Mouse (Mus musculus): Measurements from ENCODE around the gene Rab10. TPM values are rescaled to one million over a fixed set of nuclear protein-coding genes. Genes with fewer than 3 reads are reported as not detected.

Gene Rab10
- polyA plus RNA-seq, 1 experiment from 2014 or later, result 111 TPM

DNA sequence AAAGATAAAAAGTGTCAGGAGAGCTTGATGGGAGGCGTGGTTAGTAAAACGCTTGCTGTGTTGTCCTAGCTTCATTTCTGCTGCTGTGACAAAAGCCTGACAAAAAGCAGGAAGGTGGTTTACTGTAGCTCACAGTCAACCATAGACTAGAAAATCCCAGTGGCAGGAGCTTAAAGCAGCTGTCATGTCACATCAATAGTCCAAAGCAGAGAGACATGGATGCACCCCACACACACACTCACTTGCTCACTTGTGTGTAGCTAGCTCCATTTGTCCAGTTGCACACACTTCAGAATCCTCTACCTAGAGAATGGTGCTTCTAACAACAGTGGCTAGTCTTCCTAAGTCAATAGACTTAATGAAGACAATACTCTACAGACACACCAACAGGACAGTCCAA is 42.4 kb downstream of the Rab10 start:
- 97% methylated on average over 2 of the region's 2 CpGs for WGBS
- ATAC-seq (replicated peaks; ENCODE audit: low FRiP score) (no peak), DNase-seq (ENCODE audit: low spot score) (no peak)
- Histone ChIP-seq H3K9me3 (ENCODE audit: control insufficient read depth, low read length) (peaks cover 3% of the 10 kb centered on the region; the same call in 1 of the 2 replicates), H3K36me3 (ENCODE audit: control insufficient read depth, insufficient read depth, low read length) (no peaks in the 10 kb centered on the region), H3K4me3 (ENCODE audit: low read depth, low read length) (no peak overlapping the region), H3K4me1 (replicated peaks; ENCODE audit: control insufficient read depth, insufficient read depth, low read length) (no peaks in the 10 kb centered on the region), H3K27me3 (ENCODE audit: control insufficient read depth, insufficient read depth, low read length) (no peaks in the 10 kb centered on the region), H3K27ac (ENCODE audit: low read depth, low read length) (no peak overlapping the region), H3K9ac (ENCODE audit: low read length) (no peak overlapping the region), H3K4me2 (ENCODE audit: low read depth, low read length, severe bottlenecking) (no peak overlapping the region)

- WGBS, result 94% methylated on average over 2 of the region's 2 CpGs
- H3K4me1 ChIP-seq (replicated peaks; ENCODE audit: control insufficient read depth, insufficient read depth, low read length), result no peaks in the 10 kb centered on the region
Measured at GRCm38 (mm10) chr12:3265188-3265587, 44.6 kb downstream of the Rab10 start.

DNA sequence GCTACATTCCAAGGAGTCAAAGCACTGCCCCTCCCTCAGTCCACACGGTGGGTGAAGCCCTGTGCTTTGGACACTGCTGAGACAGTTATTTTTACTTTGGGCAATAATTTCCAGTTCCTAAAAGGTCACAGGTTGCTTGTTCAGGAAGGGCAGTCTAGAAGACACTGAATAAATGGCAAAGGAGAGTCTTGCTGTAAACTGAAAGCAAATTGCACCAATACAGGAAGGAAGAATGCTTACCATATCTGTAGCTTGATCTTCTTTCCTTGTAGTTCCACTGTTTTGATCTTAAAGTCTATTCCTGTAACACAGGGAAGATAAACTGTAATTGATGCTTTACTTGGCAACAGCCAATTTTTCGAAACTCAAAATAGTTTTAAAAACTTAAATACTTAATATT is 45.3 kb downstream of the Rab10 start:
- H3K4me3 ChIP-seq (ENCODE audit: low read depth, low read length), result no peak overlapping the region
- no peaks in the 10 kb centered on the region; the same call in 1 of the 2 replicates for H3K36me3 ChIP-seq (ENCODE audit: control insufficient read depth, insufficient read depth, low read length)
- H3K4me2 ChIP-seq (ENCODE audit: low read depth, low read length, severe bottlenecking), result no peak overlapping the region
- H3K27ac ChIP-seq (ENCODE audit: low read depth, low read length), result no peak overlapping the region
- no peaks in the 10 kb centered on the region for H3K9me3 ChIP-seq (ENCODE audit: control insufficient read depth, low read length)
- no peak for DNase-seq (ENCODE audit: low spot score)
- H3K27me3 ChIP-seq (ENCODE audit: control insufficient read depth, insufficient read depth, low read length), result no peaks in the 10 kb centered on the region
- H3K9ac ChIP-seq (ENCODE audit: low read length), result no peak overlapping the region
- no peak for ATAC-seq (replicated peaks; ENCODE audit: low FRiP score)
- H3K4me1 ChIP-seq (replicated peaks; ENCODE audit: control insufficient read depth, insufficient read depth, low read length), result no peaks in the 10 kb centered on the region
- WGBS, result 87% methylated on average over 2 of the region's 2 CpGs

More at GRCm38 (mm10) chr12:3265188-3265587, 44.6 kb downstream of the Rab10 start:
- no peak overlapping the region for H3K27ac ChIP-seq (ENCODE audit: low read depth, low read length)
- no peak for DNase-seq (ENCODE audit: low spot score)
- H3K4me3 ChIP-seq (ENCODE audit: low read depth, low read length), result no peak overlapping the region
- no peaks in the 10 kb centered on the region for H3K27me3 ChIP-seq (ENCODE audit: control insufficient read depth, insufficient read depth, low read length)
- no peak overlapping the region for H3K4me2 ChIP-seq (ENCODE audit: low read depth, low read length, severe bottlenecking)
- H3K9ac ChIP-seq (ENCODE audit: low read length), result no peak overlapping the region
- no peak for ATAC-seq (replicated peaks; ENCODE audit: low FRiP score)
- no peaks in the 10 kb centered on the region for H3K9me3 ChIP-seq (ENCODE audit: control insufficient read depth, low read length)
- no peaks in the 10 kb centered on the region; the same call in 1 of the 2 replicates for H3K36me3 ChIP-seq (ENCODE audit: control insufficient read depth, insufficient read depth, low read length)

DNA sequence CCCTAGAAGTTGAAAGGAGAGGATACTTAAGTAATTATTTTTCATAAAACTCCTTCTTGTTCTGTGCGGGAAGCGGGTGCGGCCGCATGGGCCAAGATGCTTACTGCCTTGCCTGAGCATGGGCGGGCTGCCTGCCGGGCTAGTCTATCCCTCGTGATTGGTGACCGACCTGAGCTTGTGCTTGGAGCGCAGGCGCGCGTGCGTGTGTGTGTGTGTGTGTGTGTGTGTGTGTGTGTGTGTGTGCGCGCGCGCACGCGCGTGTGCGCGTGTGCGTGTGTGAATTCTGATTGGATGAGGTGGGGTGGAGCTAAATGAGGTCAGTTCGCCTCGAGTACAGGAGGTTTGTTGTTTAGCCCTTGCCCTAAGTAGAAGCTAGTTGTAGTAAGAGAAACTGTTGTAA is 48.2 kb downstream of the Rab10 start:
- no peaks in the 10 kb centered on the region for H3K4me1 ChIP-seq (replicated peaks; ENCODE audit: control insufficient read depth, insufficient read depth, low read length)
- no peaks in the 10 kb centered on the region for H3K9me3 ChIP-seq (ENCODE audit: control insufficient read depth, low read length)
- no peaks in the 10 kb centered on the region for H3K27me3 ChIP-seq (ENCODE audit: control insufficient read depth, insufficient read depth, low read length)
- no peak overlapping the region for H3K4me3 ChIP-seq (ENCODE audit: low read depth, low read length)
- H3K27ac ChIP-seq (ENCODE audit: low read depth, low read length), result no peak overlapping the region
- H3K4me2 ChIP-seq (ENCODE audit: low read depth, low read length, severe bottlenecking), result no peak overlapping the region
- no peak overlapping the region for H3K9ac ChIP-seq (ENCODE audit: low read length)
- DNase-seq (ENCODE audit: low spot score) (no peak), ATAC-seq (replicated peaks; ENCODE audit: low FRiP score) (no peak)
- WGBS, result 96% methylated on average over 25 of the region's 25 CpGs
- H3K36me3 ChIP-seq (ENCODE audit: control insufficient read depth, insufficient read depth, low read length), result no peaks in the 10 kb centered on the region; the same call in 1 of the 2 replicates

DNA sequence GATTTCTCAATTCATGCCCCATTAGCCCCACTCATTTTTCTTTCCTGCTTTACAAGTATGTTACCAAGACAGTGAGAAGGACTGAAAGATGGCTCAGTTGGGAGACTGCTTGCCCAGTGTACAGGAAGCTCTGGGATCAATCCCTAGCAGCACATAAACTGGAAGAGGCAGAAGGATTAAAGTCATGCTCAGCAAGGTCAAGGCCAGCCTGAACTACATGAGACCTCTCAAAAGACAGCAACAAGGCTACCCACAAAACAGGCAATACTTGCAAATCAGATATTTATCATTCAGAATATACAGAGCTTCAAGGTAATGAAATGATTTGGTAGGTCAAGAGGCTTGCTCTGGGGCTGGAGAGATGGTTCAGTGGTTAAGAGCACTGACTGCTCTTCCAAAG is 53.8 kb downstream of the Rab10 start:
- Histone ChIP-seq H3K36me3 (ENCODE audit: control insufficient read depth, insufficient read depth, low read length) (no peaks in the 10 kb centered on the region; the same call in 1 of the 2 replicates), H3K9me3 (ENCODE audit: control insufficient read depth, low read length) (no peaks in the 10 kb centered on the region), H3K9ac (ENCODE audit: low read length) (no peak overlapping the region), H3K27me3 (ENCODE audit: control insufficient read depth, insufficient read depth, low read length) (no peaks in the 10 kb centered on the region), H3K4me2 (ENCODE audit: low read depth, low read length, severe bottlenecking) (no peak overlapping the region), H3K4me3 (ENCODE audit: low read depth, low read length) (no peak overlapping the region), H3K27ac (ENCODE audit: low read depth, low read length) (no peak overlapping the region), H3K4me1 (replicated peaks; ENCODE audit: control insufficient read depth, insufficient read depth, low read length) (no peaks in the 10 kb centered on the region)
- ATAC-seq (replicated peaks; ENCODE audit: low FRiP score) (no peak), DNase-seq (ENCODE audit: low spot score) (no peak)

DNA sequence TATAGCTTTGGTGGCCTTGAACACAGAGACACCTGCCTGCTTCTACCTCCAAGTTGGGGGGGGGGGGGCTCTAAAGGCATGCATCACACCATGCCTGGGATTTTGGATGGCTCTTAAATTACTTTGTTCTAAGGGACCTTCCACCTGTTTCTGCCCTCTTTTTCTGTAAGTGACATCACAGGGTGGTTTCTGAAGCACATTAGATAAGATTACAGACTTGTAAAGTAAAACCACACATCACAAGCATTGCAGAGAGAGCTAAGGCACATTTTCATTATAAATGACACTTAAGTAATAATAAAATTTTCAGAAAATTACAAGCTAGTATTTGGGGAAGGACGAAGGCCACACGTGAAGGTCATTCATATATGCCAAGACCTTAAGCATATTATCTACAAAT is 54.3 kb downstream of the Rab10 start:
- no peaks in the 10 kb centered on the region for H3K4me1 ChIP-seq (replicated peaks; ENCODE audit: control insufficient read depth, insufficient read depth, low read length)
- no peak overlapping the region for H3K27ac ChIP-seq (ENCODE audit: low read depth, low read length)
- DNase-seq (ENCODE audit: low spot score) (no peak), ATAC-seq (replicated peaks; ENCODE audit: low FRiP score) (no peak)
- H3K4me3 ChIP-seq (ENCODE audit: low read depth, low read length), result no peak overlapping the region
- no peaks in the 10 kb centered on the region for H3K9me3 ChIP-seq (ENCODE audit: control insufficient read depth, low read length)
- WGBS, result 100% methylated on average over 2 of the region's 2 CpGs
- H3K4me2 ChIP-seq (ENCODE audit: low read depth, low read length, severe bottlenecking), result no peak overlapping the region
- no peak overlapping the region for H3K9ac ChIP-seq (ENCODE audit: low read length)
- peaks cover 2% of the 10 kb centered on the region; the same call in 1 of the 2 replicates for H3K36me3 ChIP-seq (ENCODE audit: control insufficient read depth, insufficient read depth, low read length)
- H3K27me3 ChIP-seq (ENCODE audit: control insufficient read depth, insufficient read depth, low read length), result no peaks in the 10 kb centered on the region

- Histone ChIP-seq H3K4me2 (ENCODE audit: low read depth, low read length, severe bottlenecking) (no peak overlapping the region), H3K36me3 (ENCODE audit: control insufficient read depth, insufficient read depth, low read length) (peaks cover 2% of the 10 kb centered on the region; the same call in 1 of the 2 replicates), H3K27me3 (ENCODE audit: control insufficient read depth, insufficient read depth, low read length) (no peaks in the 10 kb centered on the region), H3K4me3 (ENCODE audit: low read depth, low read length) (no peak overlapping the region), H3K27ac (ENCODE audit: low read depth, low read length) (no peak overlapping the region), H3K9ac (ENCODE audit: low read length) (no peak overlapping the region), H3K9me3 (ENCODE audit: control insufficient read depth, low read length) (no peaks in the 10 kb centered on the region), H3K4me1 (replicated peaks; ENCODE audit: control insufficient read depth, insufficient read depth, low read length) (no peaks in the 10 kb centered on the region)
- ATAC-seq (replicated peaks; ENCODE audit: low FRiP score), result no peak
- no peak for DNase-seq (ENCODE audit: low spot score)
Measured at GRCm38 (mm10) chr12:3253591-3253990, 56.2 kb downstream of the Rab10 start.

- ATAC-seq (replicated peaks; ENCODE audit: low FRiP score) (no peak), DNase-seq (ENCODE audit: low spot score) (no peak)
- WGBS, result 92% methylated on average over 6 of the region's 6 CpGs
Measured at GRCm38 (mm10) chr12:3246091-3246490, 63.7 kb downstream of the Rab10 start.

DNA sequence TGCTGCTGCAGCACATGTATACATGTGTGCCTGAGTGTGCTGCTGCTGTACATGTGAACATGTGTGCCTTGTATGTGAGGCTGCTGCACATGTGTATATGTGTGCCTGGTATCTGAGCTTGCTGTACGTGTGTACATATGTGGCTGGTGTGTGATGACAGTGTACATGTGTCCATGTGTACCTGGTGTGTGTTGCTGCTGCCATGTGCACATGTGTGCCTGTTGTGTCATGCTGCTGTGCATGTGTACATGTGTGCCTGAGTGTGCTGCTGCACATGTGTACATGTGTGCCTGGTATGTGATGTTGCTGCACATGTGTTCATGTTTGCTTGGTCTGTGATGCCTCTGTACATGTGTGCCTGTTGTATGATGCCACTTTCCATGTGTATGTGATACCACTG is 70.2 kb downstream of the Rab10 start:
- 100% methylated on average over 1 of the region's 1 CpGs for WGBS
- ATAC-seq (replicated peaks; ENCODE audit: low FRiP score), result no peak
- Histone ChIP-seq H3K4me2 (ENCODE audit: low read depth, low read length, severe bottlenecking) (no peak overlapping the region), H3K9me3 (ENCODE audit: control insufficient read depth, low read length) (0 out of 2 replicates have a peak, but pooled peaks cover 2% of the 10 kb centered on the region), H3K4me1 (replicated peaks; ENCODE audit: control insufficient read depth, insufficient read depth, low read length) (no peaks in the 10 kb centered on the region), H3K36me3 (ENCODE audit: control insufficient read depth, insufficient read depth, low read length) (peaks cover 17% of the 10 kb centered on the region), H3K9ac (ENCODE audit: low read length) (no peak overlapping the region), H3K27ac (ENCODE audit: low read depth, low read length) (no peak overlapping the region), H3K27me3 (ENCODE audit: control insufficient read depth, insufficient read depth, low read length) (no peaks in the 10 kb centered on the region), H3K4me3 (ENCODE audit: low read depth, low read length) (no peak overlapping the region)
- DNase-seq (ENCODE audit: low spot score), result no peak

More at GRCm38 (mm10) chr12:3246091-3246490, 63.7 kb downstream of the Rab10 start:
- no peaks in the 10 kb centered on the region for H3K9me3 ChIP-seq (ENCODE audit: control insufficient read depth, low read length)
- no peak overlapping the region for H3K4me3 ChIP-seq (ENCODE audit: low read depth, low read length)
- no peak overlapping the region for H3K9ac ChIP-seq (ENCODE audit: low read length)
- H3K27me3 ChIP-seq (ENCODE audit: control insufficient read depth, insufficient read depth, low read length), result no peaks in the 10 kb centered on the region
- H3K4me2 ChIP-seq (ENCODE audit: low read depth, low read length, severe bottlenecking), result no peak overlapping the region
- H3K4me1 ChIP-seq (replicated peaks; ENCODE audit: control insufficient read depth, insufficient read depth, low read length), result no peaks in the 10 kb centered on the region
- peaks cover 2% of the 10 kb centered on the region; the same call in 1 of the 2 replicates for H3K36me3 ChIP-seq (ENCODE audit: control insufficient read depth, insufficient read depth, low read length)
- no peak overlapping the region for H3K27ac ChIP-seq (ENCODE audit: low read depth, low read length)

Data from forebrain, embryonic 11.5 days (tissue).